Mouse (Mus musculus): ENCODE results near the gene Mapre3.
A peak's percentile ranks its signal among the peaks of the same experiment; 100 is the strongest.
"Not testable (repeated sequence)": the region's sequence is repeated elsewhere in the genome, so short reads cannot be mapped to it uniquely, and the experiment has no call there.

Mapre3 gene

GRCm38 (mm10) chr5:30824124-30824988 is 9.9 kb downstream of the Mapre3 start:
- DNase-seq, result no peak

GRCm38 (mm10) chr5:30825166-30825565 is 10.7 kb downstream of the Mapre3 start:
- DNase-seq, result peak; percentile 89

GRCm38 (mm10) chr5:30825821-30826220 is 11.4 kb downstream of the Mapre3 start:
- DNase-seq, result no peak

- no peak for DNase-seq
Measured at GRCm38 (mm10) chr5:30833416-30833815, 19.0 kb downstream of the Mapre3 start.

- DNase-seq, result no peak
Measured at GRCm38 (mm10) chr5:30839731-30840130, 25.3 kb downstream of the Mapre3 start.

GRCm38 (mm10) chr5:30841896-30842295 is 27.5 kb downstream of the Mapre3 start:
- no peak for DNase-seq

GRCm38 (mm10) chr5:30849891-30850555 is 35.6 kb downstream of the Mapre3 start:
- DNase-seq, result peak; percentile 94

- DNase-seq, result no peak
Measured at GRCm38 (mm10) chr5:30850556-30850925, 36.1 kb downstream of the Mapre3 start.

GRCm38 (mm10) chr5:30853522-30853921 is 39.1 kb downstream of the Mapre3 start:
- peak; percentile 83 for DNase-seq

GRCm38 (mm10) chr5:30855674-30856073 is 41.2 kb downstream of the Mapre3 start:
- no peak for DNase-seq

- DNase-seq, result no peak
Measured at GRCm38 (mm10) chr5:30856124-30856523, 41.7 kb downstream of the Mapre3 start.

- peak; percentile 97 for DNase-seq
Measured at GRCm38 (mm10) chr5:30863852-30864251, 49.4 kb downstream of the Mapre3 start.

- DNase-seq, result peak; percentile 93
Measured at GRCm38 (mm10) chr5:30864322-30864721, 49.9 kb downstream of the Mapre3 start.

GRCm38 (mm10) chr5:30866871-30867270 is 52.4 kb downstream of the Mapre3 start:
- DNase-seq, result peak; percentile 89

GRCm38 (mm10) chr5:30867712-30868111 is 53.3 kb downstream of the Mapre3 start, which contains the start of gene Tmem214:
Tmem214 (plus strand) TSS chr5:30868012.
- DNase-seq, result no peak

- peak; percentile 96 for DNase-seq
Measured at GRCm38 (mm10) chr5:30868981-30869380, 54.5 kb downstream of the Mapre3 start.

GRCm38 (mm10) chr5:30869405-30870130 is 55.1 kb downstream of the Mapre3 start:
- peak; percentile 99 for DNase-seq

GRCm38 (mm10) chr5:30870131-30870406 is 55.6 kb downstream of the Mapre3 start:
- DNase-seq, result no peak

- peak; percentile 92 for DNase-seq
Measured at GRCm38 (mm10) chr5:30872574-30872973, 58.1 kb downstream of the Mapre3 start.

GRCm38 (mm10) chr5:30874365-30874764 is 59.9 kb downstream of the Mapre3 start:
- peak; percentile 91 for DNase-seq

- peak; percentile 92 for DNase-seq
Measured at GRCm38 (mm10) chr5:30878616-30879015, 64.2 kb downstream of the Mapre3 start.

GRCm38 (mm10) chr5:30879347-30879943 is 65.0 kb downstream of the Mapre3 start:
- no peak for DNase-seq

GRCm38 (mm10) chr5:30881839-30882238 is 67.4 kb downstream of the Mapre3 start:
- not testable (repeated sequence) for DNase-seq
